Mouse (Mus musculus): ENCODE measurements around the gene Iqgap1. TPM values are rescaled to one million over a fixed set of nuclear protein-coding genes. Genes with fewer than 3 reads are reported as not detected.

The Iqgap1 gene
- polyA plus RNA-seq, 1 experiment from 2014 or later = 23.5 TPM

- DNase-seq (ENCODE audit: low spot score, missing footprints) = no peak
- no peaks in the 10 kb centered on the region for H3K9me3 ChIP-seq (ENCODE audit: control insufficient read depth, low read length)
- no peak overlapping the region for H3K4me2 ChIP-seq
- H3K4me1 ChIP-seq (ENCODE audit: control insufficient read depth, insufficient read depth, low read length) = no peaks in the 10 kb centered on the region
- H3K27ac ChIP-seq (ENCODE audit: low read depth, low read length) = no peak overlapping the region
- WGBS = 91% methylated on average over 5 of the region's 5 CpGs
- no peak overlapping the region for H3K4me3 ChIP-seq (ENCODE audit: low read depth, low read length)
- H3K36me3 ChIP-seq (ENCODE audit: control insufficient read depth, insufficient read depth, low read length) = no peaks in the 10 kb centered on the region
- no peak overlapping the region for H3K9ac ChIP-seq (ENCODE audit: low read length)
- ATAC-seq (ENCODE audit: low FRiP score) = no peak
- H3K27me3 ChIP-seq (ENCODE audit: control insufficient read depth, insufficient read depth, low read length) = no peaks in the 10 kb centered on the region
Measured at GRCm38 (mm10) chr7:80846709-80847108, 20.9 kb upstream of the Iqgap1 start.

GRCm38 (mm10) chr7:80846280-80846678 is 20.5 kb upstream of the Iqgap1 start:
- no peak overlapping the region for H3K9ac ChIP-seq (ENCODE audit: low read length)
- DNase-seq (ENCODE audit: low spot score, missing footprints) (peak; percentile 33), ATAC-seq (ENCODE audit: low FRiP score) (no peak)
- H3K27me3 ChIP-seq (ENCODE audit: control insufficient read depth, insufficient read depth, low read length) = no peaks in the 10 kb centered on the region
- H3K36me3 ChIP-seq (ENCODE audit: control insufficient read depth, insufficient read depth, low read length) = no peaks in the 10 kb centered on the region
- H3K4me2 ChIP-seq = no peak overlapping the region
- no peaks in the 10 kb centered on the region for H3K4me1 ChIP-seq (ENCODE audit: control insufficient read depth, insufficient read depth, low read length)
- no peak overlapping the region for H3K4me3 ChIP-seq (ENCODE audit: low read depth, low read length)
- no peak overlapping the region for H3K27ac ChIP-seq (ENCODE audit: low read depth, low read length)
- 91% methylated on average over 10 of the region's 10 CpGs for WGBS
- no peaks in the 10 kb centered on the region for H3K9me3 ChIP-seq (ENCODE audit: control insufficient read depth, low read length)

GRCm38 (mm10) chr7:80845621-80846279 is 20.0 kb upstream of the Iqgap1 start:
- Histone ChIP-seq H3K4me1 (ENCODE audit: control insufficient read depth, insufficient read depth, low read length) (no peaks in the 10 kb centered on the region), H3K36me3 (ENCODE audit: control insufficient read depth, insufficient read depth, low read length) (no peaks in the 10 kb centered on the region), H3K27ac (ENCODE audit: low read depth, low read length) (no peak overlapping the region), H3K9me3 (ENCODE audit: control insufficient read depth, low read length) (no peaks in the 10 kb centered on the region), H3K27me3 (ENCODE audit: control insufficient read depth, insufficient read depth, low read length) (no peaks in the 10 kb centered on the region), H3K9ac (ENCODE audit: low read length) (no peak overlapping the region), H3K4me2 (no peak overlapping the region), H3K4me3 (ENCODE audit: low read depth, low read length) (no peak overlapping the region)
- WGBS = 79% methylated on average over 15 of the region's 15 CpGs
- ATAC-seq (ENCODE audit: low FRiP score) (no peak), DNase-seq (ENCODE audit: low spot score, missing footprints) (peak; percentile 81)

- Histone ChIP-seq H3K27ac (ENCODE audit: low read depth, low read length) (no peak overlapping the region), H3K4me2 (no peak overlapping the region), H3K4me1 (ENCODE audit: control insufficient read depth, insufficient read depth, low read length) (no peaks in the 10 kb centered on the region), H3K27me3 (ENCODE audit: control insufficient read depth, insufficient read depth, low read length) (no peaks in the 10 kb centered on the region), H3K36me3 (ENCODE audit: control insufficient read depth, insufficient read depth, low read length) (no peaks in the 10 kb centered on the region), H3K9ac (ENCODE audit: low read length) (no peak overlapping the region), H3K9me3 (ENCODE audit: control insufficient read depth, low read length) (no peaks in the 10 kb centered on the region), H3K4me3 (ENCODE audit: low read depth, low read length) (no peak overlapping the region)
- peak; percentile 57 for DNase-seq (ENCODE audit: low spot score, missing footprints)
- 96% methylated on average over 12 of the region's 12 CpGs for WGBS
- ATAC-seq (ENCODE audit: low FRiP score) = no peak
Measured at GRCm38 (mm10) chr7:80844691-80845090, 18.9 kb upstream of the Iqgap1 start.

DNA sequence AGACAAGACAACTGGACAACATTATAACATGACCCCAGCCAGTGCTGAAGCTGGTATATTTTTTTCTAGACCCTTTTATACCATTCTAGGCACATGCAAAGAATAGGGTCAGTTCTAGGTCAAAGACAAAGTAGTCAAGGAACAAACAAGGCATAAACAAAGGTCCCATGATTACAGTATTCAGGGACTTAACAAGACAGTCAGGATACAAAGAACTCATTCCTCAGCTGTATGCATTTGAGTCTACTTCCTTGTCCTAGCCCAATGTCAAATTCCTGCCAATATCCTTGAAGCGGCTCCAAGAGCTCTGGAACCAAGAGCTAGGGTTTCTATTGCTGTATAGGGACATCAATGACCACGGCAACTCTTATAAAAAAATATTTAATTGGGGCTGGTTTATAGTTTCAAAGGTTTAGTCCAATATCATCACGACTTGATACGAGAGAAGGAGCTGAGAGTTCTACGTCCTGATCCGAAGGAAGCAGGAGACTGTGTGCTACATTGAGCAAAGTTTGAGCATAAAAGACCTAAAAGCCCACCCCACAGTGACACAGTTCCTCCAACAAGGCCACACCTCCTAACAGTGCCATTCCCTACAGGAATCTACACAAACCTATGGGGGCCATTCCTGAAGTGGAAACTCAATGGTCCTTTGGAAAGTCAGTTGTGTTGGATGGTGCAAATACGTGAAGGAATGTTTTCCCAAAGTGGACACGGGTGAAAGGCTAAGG is 18.3 kb upstream of the Iqgap1 start:
- H3K4me3 ChIP-seq (ENCODE audit: low read depth, low read length) = no peak overlapping the region
- H3K27ac ChIP-seq (ENCODE audit: low read depth, low read length) = no peak overlapping the region
- no peaks in the 10 kb centered on the region for H3K9me3 ChIP-seq (ENCODE audit: control insufficient read depth, low read length)
- no peaks in the 10 kb centered on the region for H3K27me3 ChIP-seq (ENCODE audit: control insufficient read depth, insufficient read depth, low read length)
- H3K4me2 ChIP-seq = no peak overlapping the region
- H3K4me1 ChIP-seq (ENCODE audit: control insufficient read depth, insufficient read depth, low read length) = no peaks in the 10 kb centered on the region
- no peaks in the 10 kb centered on the region for H3K36me3 ChIP-seq (ENCODE audit: control insufficient read depth, insufficient read depth, low read length)
- 93% methylated on average over 8 of the region's 8 CpGs for WGBS
- ATAC-seq (ENCODE audit: low FRiP score) (no peak), DNase-seq (ENCODE audit: low spot score, missing footprints) (peak; percentile 75)
- H3K9ac ChIP-seq (ENCODE audit: low read length) = no peak overlapping the region

GRCm38 (mm10) chr7:80843176-80843575 is 17.4 kb upstream of the Iqgap1 start:
- Histone ChIP-seq H3K9ac (ENCODE audit: low read length) (no peak overlapping the region), H3K36me3 (ENCODE audit: control insufficient read depth, insufficient read depth, low read length) (no peaks in the 10 kb centered on the region), H3K4me2 (no peak overlapping the region), H3K9me3 (ENCODE audit: control insufficient read depth, low read length) (no peaks in the 10 kb centered on the region), H3K27ac (ENCODE audit: low read depth, low read length) (no peak overlapping the region), H3K4me3 (ENCODE audit: low read depth, low read length) (no peak overlapping the region), H3K4me1 (ENCODE audit: control insufficient read depth, insufficient read depth, low read length) (no peaks in the 10 kb centered on the region), H3K27me3 (ENCODE audit: control insufficient read depth, insufficient read depth, low read length) (no peaks in the 10 kb centered on the region)
- ATAC-seq (ENCODE audit: low FRiP score) (no peak), DNase-seq (ENCODE audit: low spot score, missing footprints) (no peak)
- WGBS = 93% methylated on average over 1 of the region's 1 CpGs

DNA sequence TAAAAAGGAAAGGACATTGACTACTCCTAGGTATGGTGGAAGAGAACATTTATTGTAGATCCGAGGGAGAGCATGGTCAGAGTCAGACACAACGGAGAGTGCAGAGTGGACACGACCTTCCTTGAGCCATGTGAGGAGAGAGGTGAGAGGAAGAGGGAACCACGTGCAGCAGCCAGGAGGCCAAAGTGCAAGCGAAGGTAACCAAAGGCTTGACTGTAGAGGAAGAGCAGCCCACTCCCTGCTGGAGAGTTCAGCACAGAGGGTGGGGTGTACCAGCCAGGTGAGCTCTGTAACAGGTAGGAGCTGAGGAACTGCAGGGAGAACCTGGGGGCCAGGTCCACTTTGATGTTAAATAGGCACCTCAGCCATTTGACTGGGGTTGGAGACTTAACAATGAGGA is 16.4 kb upstream of the Iqgap1 start:
- DNase-seq (ENCODE audit: low spot score, missing footprints) = no peak
- 75% methylated on average over 5 of the region's 5 CpGs for WGBS
- no peaks in the 10 kb centered on the region for H3K27me3 ChIP-seq (ENCODE audit: control insufficient read depth, insufficient read depth, low read length)
- ATAC-seq (ENCODE audit: low FRiP score) = no peak
- no peaks in the 10 kb centered on the region for H3K36me3 ChIP-seq (ENCODE audit: control insufficient read depth, insufficient read depth, low read length)
- H3K4me1 ChIP-seq (ENCODE audit: control insufficient read depth, insufficient read depth, low read length) = no peaks in the 10 kb centered on the region
- H3K4me3 ChIP-seq (ENCODE audit: low read depth, low read length) = no peak overlapping the region
- no peak overlapping the region for H3K4me2 ChIP-seq
- H3K27ac ChIP-seq (ENCODE audit: low read depth, low read length) = no peak overlapping the region
- H3K9me3 ChIP-seq (ENCODE audit: control insufficient read depth, low read length) = no peaks in the 10 kb centered on the region
- H3K9ac ChIP-seq (ENCODE audit: low read length) = no peak overlapping the region

DNA sequence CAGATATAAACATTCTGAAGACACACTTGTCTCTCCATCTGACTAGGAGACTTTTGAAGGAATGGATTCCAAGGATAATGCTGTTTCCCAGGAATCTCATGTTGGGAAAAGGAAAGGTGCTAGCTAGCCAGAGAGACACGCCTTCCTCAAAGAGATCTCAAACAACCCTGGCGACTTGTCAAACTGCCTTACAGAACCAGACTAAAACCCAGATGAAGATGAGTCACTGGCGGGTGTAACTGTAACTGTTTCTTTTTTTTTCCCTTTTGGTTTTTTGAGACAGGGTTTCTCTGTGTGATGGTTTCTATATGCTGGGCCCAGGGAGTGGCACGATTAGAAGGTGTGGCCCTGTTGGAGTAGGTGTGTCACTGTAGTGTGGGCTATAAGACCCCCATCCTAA is 15.2 kb upstream of the Iqgap1 start:
- DNase-seq (ENCODE audit: low spot score, missing footprints) (no peak), ATAC-seq (ENCODE audit: low FRiP score) (no peak)
- 82% methylated on average over 4 of the region's 4 CpGs for WGBS
- Histone ChIP-seq H3K27me3 (ENCODE audit: control insufficient read depth, insufficient read depth, low read length) (no peaks in the 10 kb centered on the region), H3K27ac (ENCODE audit: low read depth, low read length) (no peak overlapping the region), H3K4me2 (no peak overlapping the region), H3K9me3 (ENCODE audit: control insufficient read depth, low read length) (no peaks in the 10 kb centered on the region), H3K9ac (ENCODE audit: low read length) (no peak overlapping the region), H3K36me3 (ENCODE audit: control insufficient read depth, insufficient read depth, low read length) (no peaks in the 10 kb centered on the region), H3K4me1 (ENCODE audit: control insufficient read depth, insufficient read depth, low read length) (no peaks in the 10 kb centered on the region), H3K4me3 (ENCODE audit: low read depth, low read length) (no peak overlapping the region)

- 24% methylated on average over 1 of the region's 1 CpGs for WGBS
- H3K27ac ChIP-seq (ENCODE audit: low read depth, low read length) = no peak overlapping the region
- no peaks in the 10 kb centered on the region for H3K4me1 ChIP-seq (ENCODE audit: control insufficient read depth, insufficient read depth, low read length)
- H3K4me2 ChIP-seq = no peak overlapping the region
- DNase-seq (ENCODE audit: low spot score, missing footprints) (no peak), ATAC-seq (ENCODE audit: low FRiP score) (no peak)
- no peak overlapping the region for H3K9ac ChIP-seq (ENCODE audit: low read length)
- no peaks in the 10 kb centered on the region for H3K36me3 ChIP-seq (ENCODE audit: control insufficient read depth, insufficient read depth, low read length)
- H3K27me3 ChIP-seq (ENCODE audit: control insufficient read depth, insufficient read depth, low read length) = no peaks in the 10 kb centered on the region
- no peaks in the 10 kb centered on the region for H3K9me3 ChIP-seq (ENCODE audit: control insufficient read depth, low read length)
- no peak overlapping the region for H3K4me3 ChIP-seq (ENCODE audit: low read depth, low read length)
Measured at GRCm38 (mm10) chr7:80840241-80840640, 14.5 kb upstream of the Iqgap1 start.
